Mouse (Mus musculus) R1 (cell line): ENCODE measurements at regions not wholly inside any gene's neighbourhood (a gene's known extent, or its start where the extent isn't known, plus 50 kb on each side); places are given as distances from the start of the nearest gene placed in this dataset.
"Not testable (repeated sequence)": the region's sequence is repeated elsewhere in the genome, so short reads cannot be mapped to it uniquely, and the experiment has no call there.

Experiments
- DNase-seq: peaks from one replicate; pipeline ENCODE4 v3.0.0-alpha.2; 2018; ENCODE audit warnings: low read depth, low spot score

GRCm38 (mm10) chr15:3909471-3909870 is 69.9 kb downstream of the Fbxo4 start:
- DNase-seq: no peak

DNA sequence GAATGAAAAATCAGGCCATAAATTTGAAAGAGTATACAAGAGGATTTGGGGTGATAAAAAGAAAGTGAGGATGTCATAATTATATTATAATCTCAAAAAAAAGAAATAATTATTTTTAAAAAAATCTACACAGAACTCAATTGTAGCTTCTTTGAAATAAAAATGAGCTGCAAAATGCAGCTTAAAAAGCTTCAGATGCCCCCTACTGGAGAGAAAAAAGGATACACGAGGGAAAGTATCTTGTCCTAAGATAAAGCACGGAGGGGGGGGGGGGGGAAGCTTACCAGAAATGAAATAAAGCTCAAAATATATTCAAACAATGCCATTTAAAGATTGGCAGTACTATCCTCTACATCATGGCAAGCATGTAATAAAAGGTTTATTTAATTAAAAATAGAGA is 70.7 kb downstream of the Fbxo4 start:
- DNase-seq: peak; percentile 32

DNA sequence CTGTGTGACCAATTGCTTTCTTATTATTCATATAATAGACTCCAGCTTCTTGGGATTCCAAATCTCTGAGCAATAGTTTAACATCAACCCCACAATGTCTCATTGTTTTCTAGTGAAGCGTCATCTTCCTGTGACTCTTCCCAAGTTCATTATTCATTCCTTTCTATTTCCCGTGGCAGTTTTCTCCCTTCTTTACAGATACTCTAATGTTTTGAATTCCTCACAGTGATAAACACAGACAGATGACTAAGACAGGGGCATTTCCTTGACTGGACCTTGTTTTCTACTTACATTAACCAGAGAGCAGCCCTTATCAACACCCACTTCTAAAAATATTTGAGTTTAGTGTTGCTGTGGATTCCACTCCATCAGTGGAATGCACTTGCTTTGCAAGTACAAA is 73.8 kb downstream of the Fbxo4 start:
- no peak for DNase-seq

DNA sequence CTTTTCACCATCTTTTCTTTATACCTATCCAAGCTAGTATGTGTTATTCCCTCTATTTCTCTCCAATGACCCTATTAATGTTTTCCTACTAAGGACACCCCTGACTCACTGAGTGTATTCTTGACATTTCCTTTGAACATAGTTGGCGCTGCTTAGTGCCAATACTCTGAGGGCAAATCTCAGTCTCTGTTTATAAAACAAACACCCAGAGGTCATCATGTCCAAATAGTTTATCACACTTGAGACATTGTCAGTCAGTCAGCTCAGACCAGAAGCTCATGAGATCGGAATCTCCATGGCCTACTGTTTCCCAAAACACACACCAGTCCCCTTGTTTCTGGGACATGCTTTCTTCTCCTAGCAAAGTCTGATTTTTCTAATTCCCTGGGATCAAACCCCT is 100.9 kb downstream of the Fbxo4 start:
- DNase-seq: no peak

DNA sequence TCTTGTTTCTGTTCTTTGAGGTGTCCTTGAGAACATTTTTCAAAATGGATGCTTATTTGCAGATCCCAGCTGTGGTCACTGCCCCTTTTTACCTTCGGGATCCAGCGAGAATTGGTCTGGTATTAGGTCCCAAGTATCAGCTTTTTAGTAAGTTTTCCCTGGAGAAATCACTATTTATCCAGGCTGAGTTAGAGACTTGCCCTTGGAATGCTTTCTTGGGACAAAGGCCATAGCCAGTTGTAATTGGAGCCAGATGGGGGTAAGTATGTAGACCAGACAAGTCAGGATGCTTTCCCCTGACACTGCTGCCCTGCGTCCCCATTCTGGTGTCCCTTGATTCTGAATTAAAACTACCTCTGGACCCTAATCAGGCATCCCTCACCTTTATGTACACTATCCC is 101.9 kb downstream of the Fbxo4 start:
- no peak for DNase-seq

- DNase-seq: not testable (repeated sequence)
Measured at GRCm38 (mm10) chr15:3875210-3875861, 104.0 kb downstream of the Fbxo4 start.

DNA sequence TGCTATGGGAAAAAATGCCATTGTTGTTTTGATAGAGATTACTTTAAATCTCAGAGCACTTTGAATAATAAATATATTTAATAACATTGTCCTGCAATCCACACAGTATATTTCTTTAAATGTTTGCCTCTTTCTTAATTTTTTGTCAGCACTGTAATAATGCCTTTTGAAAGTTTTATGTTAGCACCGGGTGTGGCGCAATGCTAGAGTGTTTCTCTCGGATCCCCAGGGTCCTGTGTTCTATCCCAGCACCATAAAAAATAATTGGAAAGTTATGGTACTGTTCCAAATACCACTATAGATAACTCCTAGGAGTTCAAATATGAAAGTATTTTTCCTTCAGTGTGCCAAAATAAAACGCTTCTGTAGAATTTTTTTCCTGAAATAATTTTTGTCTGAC is 147.6 kb downstream of the Fbxo4 start:
- no peak for DNase-seq

GRCm38 (mm10) chr15:3805430-3805829 is 173.9 kb downstream of the Fbxo4 start:
- DNase-seq: no peak

- DNase-seq: no peak
Measured at GRCm38 (mm10) chr15:3775865-3776264, 192.6 kb upstream of the Ghr start.

- DNase-seq: no peak
Measured at GRCm38 (mm10) chr15:3772228-3772789, 189.0 kb upstream of the Ghr start.

DNA sequence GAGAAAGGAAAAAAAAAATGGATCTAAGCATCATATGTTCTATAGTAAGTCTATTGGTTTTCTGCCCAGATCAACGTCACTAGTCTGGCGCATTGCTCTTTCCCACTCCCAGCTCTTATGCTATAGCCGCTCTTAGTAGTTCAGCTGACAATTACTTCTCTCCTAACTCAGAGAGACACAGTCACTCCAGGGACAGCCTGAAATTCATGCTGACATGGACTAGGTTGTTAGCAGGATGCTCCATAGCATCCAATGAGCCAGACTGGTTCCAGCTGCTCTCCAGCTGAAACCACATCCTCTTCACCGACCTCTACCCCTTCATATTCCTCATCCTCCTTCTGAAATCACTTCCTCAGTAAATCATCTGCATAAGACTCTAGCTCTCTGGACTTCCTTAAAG is 187.0 kb upstream of the Ghr start:
- no peak for DNase-seq

- no peak for DNase-seq
Measured at GRCm38 (mm10) chr15:3764726-3765125, 181.4 kb upstream of the Ghr start.

DNA sequence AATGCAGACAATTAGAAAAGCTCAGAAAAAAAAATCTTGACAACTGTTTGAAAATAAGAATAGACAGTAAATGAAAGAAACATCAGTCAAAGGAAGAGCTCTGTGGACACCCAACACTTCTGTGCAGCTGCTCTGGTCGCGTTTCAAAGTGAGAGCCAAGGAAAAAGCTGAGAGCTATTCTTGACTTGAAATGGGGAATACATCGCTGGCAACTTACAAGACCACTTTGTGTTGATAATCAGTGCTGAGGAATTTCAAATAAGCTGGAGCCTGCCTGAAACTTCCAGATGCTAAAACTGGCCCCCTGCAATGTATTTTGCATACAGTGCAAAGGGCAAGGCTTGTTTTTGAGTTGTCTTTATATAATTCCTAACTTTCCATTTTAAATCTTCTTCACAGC is 177.1 kb upstream of the Ghr start:
- no peak for DNase-seq

GRCm38 (mm10) chr15:3755636-3756035 is 172.3 kb upstream of the Ghr start:
- no peak for DNase-seq

- peak; percentile 96 for DNase-seq
Measured at GRCm38 (mm10) chr15:3748072-3748471, 164.8 kb upstream of the Ghr start.

GRCm38 (mm10) chr15:3743168-3743814 is 160.0 kb upstream of the Ghr start:
- no peak for DNase-seq

GRCm38 (mm10) chr15:3742191-3742590 is 158.9 kb upstream of the Ghr start:
- no peak for DNase-seq

DNA sequence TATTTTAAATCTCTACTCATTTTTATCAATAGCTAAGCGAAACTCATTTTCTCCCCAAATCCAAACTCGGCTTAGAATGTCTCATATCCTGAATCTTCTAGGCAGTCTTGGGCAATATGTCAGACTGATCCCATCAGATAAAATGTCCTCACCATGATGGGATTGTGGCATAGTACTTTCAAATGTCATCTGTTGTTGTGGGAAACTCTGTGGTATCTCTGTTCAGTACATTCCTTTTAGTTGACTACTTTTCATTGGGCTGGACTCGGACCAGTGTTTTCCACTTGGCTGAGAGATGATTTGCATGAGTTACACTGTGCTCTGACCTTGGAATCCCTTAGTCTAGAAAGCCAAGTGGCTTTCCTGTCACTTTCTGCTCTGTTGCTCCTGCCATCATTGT is 141.9 kb upstream of the Ghr start:
- DNase-seq: no peak

DNA sequence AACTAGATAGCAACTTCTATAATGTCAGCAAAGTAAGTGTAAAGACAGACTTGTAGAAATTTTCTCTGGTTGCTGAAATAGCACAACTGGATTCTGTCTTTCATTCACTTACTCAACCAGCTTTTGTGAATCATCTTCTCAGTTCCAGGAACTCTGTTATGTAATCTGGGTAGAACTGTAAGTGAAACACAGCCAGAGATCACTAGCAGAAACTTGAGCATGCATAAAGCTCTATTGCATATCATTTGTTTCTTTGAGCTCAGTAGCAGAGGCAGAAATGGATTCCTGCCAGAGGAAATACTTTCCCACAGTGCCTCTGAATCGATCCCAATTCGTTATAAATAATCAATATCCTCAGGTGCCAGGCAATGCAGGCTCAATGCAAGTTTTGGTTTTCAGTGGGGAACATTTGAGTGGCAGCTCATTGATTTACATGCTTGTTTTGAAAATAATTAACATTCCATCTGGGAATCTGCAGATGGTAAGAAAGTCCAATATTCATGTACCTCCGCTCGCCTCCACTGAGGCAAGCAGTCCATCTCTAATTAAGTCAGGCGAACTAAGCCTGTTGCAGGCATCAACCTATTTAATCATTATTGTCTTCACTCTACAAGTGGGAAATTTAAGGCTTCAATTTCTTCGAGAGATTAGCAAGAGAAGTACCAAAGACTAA is 137.5 kb upstream of the Ghr start:
- no peak for DNase-seq

GRCm38 (mm10) chr15:3711764-3712163 is 128.5 kb upstream of the Ghr start:
- no peak for DNase-seq

DNA sequence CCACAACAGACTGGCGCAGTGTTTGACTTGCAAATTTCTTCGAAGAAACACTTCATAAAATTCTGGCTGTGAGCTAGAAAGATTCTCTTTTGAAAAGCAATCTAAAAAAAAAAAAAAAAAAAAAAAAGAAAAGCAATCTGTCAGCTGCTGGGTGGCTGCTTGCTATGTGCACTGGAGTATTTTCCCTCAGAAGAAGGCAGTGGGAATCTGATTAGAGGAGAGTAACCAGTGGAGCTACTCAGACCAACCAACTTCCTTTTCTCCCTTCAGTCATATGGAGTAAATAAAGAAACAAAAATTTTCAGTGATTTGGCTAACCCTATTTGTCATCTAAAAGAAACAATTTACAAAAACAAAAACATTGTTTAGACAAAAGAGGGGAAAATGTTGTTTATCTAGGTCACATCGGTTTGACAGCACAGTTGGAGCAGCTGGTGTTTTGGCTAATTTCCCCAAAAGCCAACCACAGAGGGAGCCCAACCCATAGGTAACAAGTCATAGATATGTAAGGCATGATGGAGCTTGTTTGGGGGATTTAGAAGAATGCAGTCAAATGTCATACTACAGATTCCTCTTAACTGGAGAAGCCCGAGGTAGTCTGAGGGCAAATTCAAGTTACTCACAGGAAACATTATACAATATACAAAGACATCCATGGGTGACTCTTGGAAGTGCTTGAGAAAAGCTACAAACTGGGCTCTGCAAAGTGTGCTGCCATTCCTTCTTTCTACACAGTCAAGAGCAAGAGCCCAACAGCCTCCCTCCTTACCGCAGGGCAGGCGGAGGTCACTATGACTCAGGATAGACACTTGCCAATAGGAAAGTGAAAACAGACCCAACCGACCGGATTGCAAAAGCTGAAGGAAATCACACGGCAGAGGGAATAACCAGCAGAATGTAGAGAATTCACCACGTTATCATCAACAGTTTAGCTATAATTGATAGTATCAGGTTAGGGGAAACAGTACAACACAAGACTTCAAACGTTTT is 124.1 kb upstream of the Ghr start:
- DNase-seq: no peak
